Mouse (Mus musculus) midbrain, embryonic 12.5 days (tissue): Measurements from ENCODE around the gene Rsl1. TPM values are rescaled to one million over a fixed set of nuclear protein-coding genes. Genes with fewer than 3 reads are reported as not detected.
"Not testable (repeated sequence)": the region's sequence is repeated elsewhere in the genome, so short reads cannot be mapped to it uniquely, and the experiment has no call there.

Experiments used
- ATAC-seq: fragments of 200-750 bp; cut with Nextera tagmentation; 2 replicates; pipeline ENCODE4 v1.8.0; 2017; ENCODE audit warnings: low read depth, moderate TSS enrichment, moderate library complexity; ENCODE audit not compliant: low FRiP score
- H3K27ac ChIP-seq: fragments of 300-500 bp; sonication (generic); replicated peaks from 2 replicates; pipeline ENCODE4 v1.5.1; 2016; ENCODE audit warnings: mild to moderate bottlenecking
- H3K27me3 ChIP-seq: fragments of 300-500 bp; sonication (generic); 2 replicates; pipeline ENCODE4 v1.6.1; 2016; ENCODE audit warnings: mild to moderate bottlenecking
- H3K36me3 ChIP-seq: fragments of 300-500 bp; sonication (generic); 2 replicates; pipeline ENCODE4 v1.6.1; 2016
- H3K4me1 ChIP-seq: fragments of 300-500 bp; sonication (generic); 2 replicates; pipeline ENCODE4 v1.6.1; 2016
- H3K4me2 ChIP-seq: fragments of 300-500 bp; sonication (generic); replicated peaks from 2 replicates; pipeline ENCODE4 v1.6.1; 2016; ENCODE audit warnings: mild to moderate bottlenecking, moderate library complexity
- H3K4me3 ChIP-seq: fragments of 300-500 bp; sonication (generic); 2 replicates; pipeline ENCODE4 v1.5.1; 2016; ENCODE audit warnings: mild to moderate bottlenecking
- H3K9ac ChIP-seq: fragments of 300-500 bp; sonication (generic); replicated peaks from 2 replicates; pipeline ENCODE4 v1.6.1; 2016; ENCODE audit warnings: mild to moderate bottlenecking, moderate library complexity
- H3K9me3 ChIP-seq: fragments of 300-500 bp; sonication (generic); 2 replicates; pipeline ENCODE4 v1.6.1; 2016; ENCODE audit warnings: mild to moderate bottlenecking
- WGBS: fragments of 180-500 bp; shearing (Covaris S2); methylation state at CpG from one replicate; pipeline ENCODE4 v1.1.7; 2016; 5-methylcytosine and 5-hydroxymethylcytosine counted together
- polyA plus RNA-seq: library from polyadenylated mRNA; unstranded; fragments of >200 nt; fragmentation: Nextera tagmentation; extraction: Ambion mirVana; gene quantifications from 2 replicates; pipeline ENCODE4 v1.2.1, GENCODE M21; 2016

Gene Rsl1
- 4.8 and 5.1 TPM in 2 replicates for polyA plus RNA-seq

GRCm38 (mm10) chr13:67172991-67173722, at the start of gene Rsl1:
TSS of gene Rsl1 (plus strand) at chr13:67173182.
- Histone ChIP-seq H3K4me3 (peak within 1 kb of the TSS; percentile 72), H3K9ac (peak within 1 kb of the TSS; percentile 73), H3K4me2 (peak within 1 kb of the TSS; percentile 59)
- H3K4me1 ChIP-seq, H3K36me3 ChIP-seq, H3K27ac ChIP-seq, H3K9me3 ChIP-seq, H3K27me3 ChIP-seq: not testable (repeated sequence)
- peak; percentile 98 for ATAC-seq
- WGBS: 3% methylated on average over 17 of the region's 17 CpGs

- H3K4me1 ChIP-seq: peaks cover 6% of the 10 kb centered on the region
- no peaks in the 10 kb centered on the region for H3K9me3 ChIP-seq
Measured at GRCm38 (mm10) chr13:67124460-67124859, 48.5 kb upstream of the Rsl1 start.

DNA sequence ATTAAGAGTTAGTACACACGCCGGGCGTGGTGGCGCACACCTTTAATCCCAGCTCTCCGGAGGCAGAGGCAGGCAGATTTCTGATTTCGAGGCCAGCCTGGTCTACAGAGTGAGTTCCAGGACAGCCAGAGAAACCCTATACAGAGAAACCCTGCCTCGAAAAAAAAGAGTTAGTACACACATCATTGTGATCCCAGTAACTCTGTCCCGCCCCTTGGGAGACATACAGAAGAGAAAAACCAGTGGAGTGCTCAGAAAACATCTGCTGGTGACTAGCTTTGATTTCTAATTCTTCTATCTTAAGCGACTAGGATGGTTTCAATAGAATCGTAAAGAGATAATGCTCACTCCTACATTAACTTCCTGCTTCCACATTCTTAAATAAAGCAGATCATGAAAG, 45.5 kb upstream of the Rsl1 start:
- not testable (repeated sequence) for H3K4me1 ChIP-seq, H3K9me3 ChIP-seq, H3K27me3 ChIP-seq, H3K4me3 ChIP-seq, H3K36me3 ChIP-seq, H3K27ac ChIP-seq, H3K9ac ChIP-seq
- peak overlapping the region; percentile 70 for H3K4me2 ChIP-seq
- peak; percentile 23 for ATAC-seq
- 78% methylated on average over 10 of the region's 10 CpGs for WGBS

More at GRCm38 (mm10) chr13:67124460-67124859, 48.5 kb upstream of the Rsl1 start:
- Histone ChIP-seq H3K4me2 (no peak overlapping the region), H3K9ac (no peak overlapping the region), H3K4me3 (no peak overlapping the region), H3K36me3 (no peaks in the 10 kb centered on the region), H3K27me3 (no peaks in the 10 kb centered on the region), H3K27ac (no peak overlapping the region)
- WGBS: 95% methylated on average over 1 of the region's 1 CpGs
- no peak for ATAC-seq

GRCm38 (mm10) chr13:67128038-67128721, 44.8 kb upstream of the Rsl1 start:
- under 1% methylated on average over 18 of the region's 18 CpGs for WGBS
- Histone ChIP-seq H3K4me1 (peaks cover 6% of the 10 kb centered on the region), H3K4me2 (peak overlapping the region; percentile 70), H3K27ac (peak overlapping the region; percentile 62; the same call in 1 of the 2 replicates), H3K9me3 (no peaks in the 10 kb centered on the region), H3K27me3 (no peaks in the 10 kb centered on the region), H3K36me3 (no peaks in the 10 kb centered on the region), H3K9ac (peak overlapping the region; percentile 66), H3K4me3 (peak overlapping the region; percentile 70)
- ATAC-seq: peak; percentile 98

- H3K4me3 ChIP-seq, H3K9me3 ChIP-seq, H3K36me3 ChIP-seq, H3K27ac ChIP-seq, H3K4me1 ChIP-seq, H3K9ac ChIP-seq, H3K27me3 ChIP-seq, H3K4me2 ChIP-seq, ATAC-seq: not testable (repeated sequence)
- 62% methylated on average over 4 of the region's 4 CpGs for WGBS
Measured at GRCm38 (mm10) chr13:67166122-67166521, 6.9 kb upstream of the Rsl1 start.

DNA sequence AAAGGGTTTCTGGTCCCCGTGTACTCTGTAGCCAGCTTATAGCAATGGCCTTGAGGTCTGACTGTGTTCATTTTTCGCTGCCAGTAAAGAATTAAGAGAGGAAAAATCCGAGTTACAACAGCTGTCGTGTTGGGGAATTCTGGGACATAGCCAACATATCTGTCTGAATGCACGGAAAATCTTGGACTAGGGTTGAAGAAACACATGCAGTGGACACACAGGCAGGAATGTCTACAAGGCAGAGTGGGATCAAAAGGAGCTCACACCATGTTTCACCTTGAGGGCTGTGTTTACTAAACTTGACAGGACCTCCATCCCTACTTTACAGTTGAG, 707 bp downstream of the Rsl1 start:
- ATAC-seq: no peak
- H3K9me3 ChIP-seq: no peaks in the 10 kb centered on the region
- WGBS: 27% methylated on average over 5 of the region's 5 CpGs
- peak overlapping the region; percentile 72 for H3K4me3 ChIP-seq
- H3K4me1 ChIP-seq: no peaks in the 10 kb centered on the region
- H3K27ac ChIP-seq: no peak overlapping the region
- peaks cover 8% of the 10 kb centered on the region; the same call in 1 of the 2 replicates for H3K36me3 ChIP-seq
- no peaks in the 10 kb centered on the region for H3K27me3 ChIP-seq
- peak overlapping the region; percentile 59 for H3K4me2 ChIP-seq
- H3K9ac ChIP-seq: peak overlapping the region; percentile 73

DNA sequence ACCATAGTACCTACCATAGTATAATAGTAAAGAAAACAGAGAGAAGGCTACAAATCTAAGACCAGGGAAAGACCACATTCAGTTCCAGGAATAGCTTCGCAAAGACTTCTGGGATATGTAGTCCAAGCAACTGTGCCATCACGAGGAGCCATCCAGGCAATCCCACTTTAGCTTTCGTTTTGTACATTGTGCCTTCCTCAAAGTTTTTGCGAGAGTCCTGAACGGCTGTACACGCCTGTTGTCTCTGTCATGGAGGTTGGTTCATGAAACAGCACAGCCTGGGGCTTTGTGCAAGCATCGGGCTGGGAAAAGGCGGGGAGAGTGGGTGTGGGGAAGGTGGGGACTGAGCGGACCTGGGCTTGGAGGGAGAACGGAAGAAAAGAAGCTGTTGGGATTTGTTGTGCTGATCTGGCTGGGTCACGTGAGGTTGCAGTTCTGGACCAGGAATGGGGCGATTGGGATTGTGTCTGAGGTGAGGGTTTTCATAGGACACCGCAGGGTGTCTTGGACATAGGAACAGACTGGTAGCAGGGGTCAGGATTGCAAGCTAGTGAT, 21.4 kb downstream of the Rsl1 start, which contains the start of gene Zfp455:
Gene Zfp455 (plus strand): TSS at position 167 of the 555 bp plus-strand sequence.
- Histone ChIP-seq H3K4me3 (peak within 1 kb of the TSS; percentile 67), H3K9me3 (no peaks in the 10 kb centered on the region), H3K36me3 (no peaks in the 10 kb centered on the region), H3K4me2 (peak within 1 kb of the TSS; percentile 65), H3K27me3 (no peaks in the 10 kb centered on the region), H3K4me1 (no peaks in the 10 kb centered on the region), H3K9ac (peak within 1 kb of the TSS; percentile 69), H3K27ac (no peak within 1 kb of the TSS)
- peak; percentile 93 for ATAC-seq
- 2% methylated on average over 13 of the region's 13 CpGs for WGBS

GRCm38 (mm10) chr13:67201656-67202055, 28.7 kb downstream of the Rsl1 start:
- Histone ChIP-seq H3K4me2 (no peak overlapping the region), H3K27me3 (no peaks in the 10 kb centered on the region), H3K27ac (no peak overlapping the region), H3K4me3 (no peak overlapping the region), H3K9me3 (no peaks in the 10 kb centered on the region), H3K4me1 (no peaks in the 10 kb centered on the region), H3K36me3 (no peaks in the 10 kb centered on the region), H3K9ac (no peak overlapping the region)
- WGBS: 83% methylated on average over 3 of the region's 3 CpGs
- no peak for ATAC-seq

GRCm38 (mm10) chr13:67214015-67214607, 41.1 kb downstream of the Rsl1 start:
- Histone ChIP-seq H3K9me3 (peaks cover 13% of the 10 kb centered on the region), H3K36me3 (no peaks in the 10 kb centered on the region), H3K27me3 (no peaks in the 10 kb centered on the region), H3K4me2 (no peak overlapping the region), H3K4me3 (no peak overlapping the region), H3K9ac (no peak overlapping the region), H3K4me1 (no peaks in the 10 kb centered on the region), H3K27ac (no peak overlapping the region)
- WGBS: 65% methylated on average over 4 of the region's 4 CpGs
- no peak for ATAC-seq

Other genes starting within 250 kb of the Rsl1 start
- 5.2 and 5.6 TPM in 2 replicates for gene Zfp712, start 112.0 kb upstream of the Rsl1 start, polyA plus RNA-seq
- gene Zfp708, start 75.2 kb upstream of the Rsl1 start, polyA plus RNA-seq: 7.7 and 8.6 TPM in 2 replicates
- gene Gm28557, start 64.6 kb upstream of the Rsl1 start, polyA plus RNA-seq: 2.3 and 3.1 TPM in 2 replicates
- 0.17 and 0.19 TPM in 2 replicates for gene Rslcan18, start 56.9 kb upstream of the Rsl1 start, polyA plus RNA-seq
- 2.7 and 2.8 TPM in 2 replicates for gene Zfp759, start 51.5 kb upstream of the Rsl1 start, polyA plus RNA-seq
- 0.83 and 1.7 TPM in 2 replicates for gene Zfp455, start 21.3 kb downstream of the Rsl1 start, polyA plus RNA-seq
- gene Zfp458, start 105.3 kb downstream of the Rsl1 start, polyA plus RNA-seq: 2.7 and 3.3 TPM in 2 replicates
- 0.41 and 0.71 TPM in 2 replicates for gene Zfp457, start 133.3 kb downstream of the Rsl1 start, polyA plus RNA-seq
- 1.5 and 1.9 TPM in 2 replicates for gene Zfp595, start 159.4 kb downstream of the Rsl1 start, polyA plus RNA-seq
- 0.84 TPM in 1 of 2 replicates, not detected in the other for gene Gm28044, start 187.4 kb downstream of the Rsl1 start, polyA plus RNA-seq
- gene Zfp953, start 187.4 kb downstream of the Rsl1 start, polyA plus RNA-seq: 0.94 and 0.98 TPM in 2 replicates
- gene Gm28041, start 202.6 kb downstream of the Rsl1 start, polyA plus RNA-seq: 0.29 TPM in 1 of 2 replicates, not detected in the other
- 0.83 and 1.2 TPM in 2 replicates for gene Zfp456, start 202.6 kb downstream of the Rsl1 start, polyA plus RNA-seq
- gene Zfp429, start 226.6 kb downstream of the Rsl1 start, polyA plus RNA-seq: 2.9 and 4.3 TPM in 2 replicates
- 0.42 and 0.46 TPM in 2 replicates for gene Zfp459, start 248.2 kb downstream of the Rsl1 start, polyA plus RNA-seq